8 mouse cellular contexts compared by ENCODE assay signal in genomic region chr2:94157592-94158519, GRCm38 (mm10). TPM values are rescaled to one million over a fixed set of nuclear protein-coding genes. Genes with fewer than 3 reads are reported as not detected.
DNase-seq lines count a peak whose midpoint lies in the region; ATAC-seq and TF ChIP-seq lines count a peak whose summit lies in the region.

TSS of gene Hsd17b12 (minus strand) at chr2:94157964.

- peak within 1 kb of the TSS; percentile 67 for H3K4me3 ChIP-seq in cortical plate, adult 2 months (ENCODE audit: insufficient read depth, low read length)
- H3K4me3 ChIP-seq in megakaryocyte, embryonic 14.5 days (replicated peaks) = peak within 1 kb of the TSS; percentile 100

- DNase-seq in gastrocnemius, adult 8-10 months (ENCODE audit: low spot score in 2 of 2) = peak; percentile 99 to 100
- peak; percentile 99 for DNase-seq in hindlimb bud, embryonic 11.5 days (ENCODE audit: extremely low spot score, low read depth, low spot score)
- peak; percentile 95 to 100 for DNase-seq in left cerebral cortex, adult 8-10 months (ENCODE audit: low spot score in 2 of 2)
- peak; percentile 100 for DNase-seq in right cerebral cortex, postnatal 10 days (ENCODE audit: low spot score in 2 of 2)
- peak; percentile 93 for DNase-seq in urinary bladder, postnatal 25 days (ENCODE audit: low spot score)

- no peak within 1 kb of the TSS for H3K27ac ChIP-seq in cortical plate, adult 2 months (ENCODE audit: insufficient read depth, low read length)

- H3K4me1 ChIP-seq in cortical plate, adult 2 months (ENCODE audit: control insufficient read depth, insufficient read depth, low read length) = no peaks in the 10 kb centered on the region
- peaks cover 63% of the 10 kb centered on the region for H3K4me1 ChIP-seq in megakaryocyte, embryonic 14.5 days

- peak; percentile 96 for ATAC-seq in activated CD4-positive, CD25-positive, alpha-beta regulatory T cell, adult 4 months

- 0 out of 2 replicates have a peak, but pooled peaks have one; percentile 27 for TF ChIP-seq POLR2A in cortical plate, adult 2 months (IDR thresholded peaks at IDR 0.05; ENCODE audit: extremely low read depth, insufficient read depth, low read length)

- H3K9me3 ChIP-seq in megakaryocyte, embryonic 14.5 days = no peaks in the 10 kb centered on the region

- no peaks in the 10 kb centered on the region for H3K27me3 ChIP-seq in megakaryocyte, embryonic 14.5 days (replicated peaks)

- no peak for TF ChIP-seq CTCF in cortical plate, adult 2 months (IDR thresholded peaks at IDR 0.05; ENCODE audit: extremely low read depth, insufficient read depth, low read length)

- peaks cover 14% of the 10 kb centered on the region for H3K36me3 ChIP-seq in megakaryocyte, embryonic 14.5 days (replicated peaks; ENCODE audit: low read length)

RNA-seq across cellular contexts. Expression of gene Hsd17b12, which starts in this region (rescaled TPM):
- 10 to 100 TPM; 72.0 to 73.4 TPM for polyA plus RNA-seq in activated CD4-positive, CD25-positive, alpha-beta regulatory T cell, adult 4 months (2017; shearing (Covaris generic))
- 65.0 and 65.5 TPM in 2 replicates for polyA plus RNA-seq in cortical plate, adult 2 months (2012; rRNA removed)
- total RNA-seq in gastrocnemius, adult 8-10 months (2022) = 1 to 10 TPM; 4.1 to 5.1 (median 4.5) TPM
- total RNA-seq in left cerebral cortex, adult 8-10 months (2022) = 10 to 100 TPM; 72.1 to 79.2 (median 75.7) TPM
- polyA plus RNA-seq in megakaryocyte, embryonic 14.5 days (2012; ENCODE audit: insufficient read depth, low replicate concordance) = 24.6 and 26.7 TPM in 2 replicates

Comparison
In these comparisons a context has a peak if more than half of its experiments do, and no peak if none do; other contexts are left out.
1. RNA of gene Hsd17b12 (total RNA-seq): 72.1 to 79.2 TPM in left cerebral cortex, adult 8-10 months; 4.1 to 5.1 TPM in gastrocnemius, adult 8-10 months; every median in the first group is over 10 times any median in the second.
2. Peak in every context shown above with its lines, with median percentiles within 50 percentile points of each other: DNase-seq.